Mouse (Mus musculus) left cerebral cortex, adult 18-20 months (tissue): Measurements from ENCODE around the gene Slc47a1. TPM values are rescaled to one million over a fixed set of nuclear protein-coding genes. Genes with fewer than 3 reads are reported as not detected.
"Not testable (repeated sequence)": the region's sequence is repeated elsewhere in the genome, so short reads cannot be mapped to it uniquely, and the experiment has no call there.

Experiments used
- DNase-seq, 2 experiments: peaks; one replicate each; pipeline ENCODE4 v3.0.0; 2021 to 2022; ENCODE audit warnings: low spot score in 2 of 2, mixed read lengths in 1 of 2
- total RNA-seq, 2 experiments: library from RNA; stranded (reverse); gene quantifications; 2 replicates each; pipeline ENCODE4 v1.2.3; 2021

Gene Slc47a1
- total RNA-seq, 2 experiments from 2014 or later, result 1.1 to 3.1 TPM

GRCm38 (mm10) chr11:61320904-61321687 lies 57.0 kb downstream of the Slc47a1 start:
- no peak for DNase-seq

- no peak for DNase-seq
These were observed 58.1 kb downstream of the Slc47a1 start for GRCm38 (mm10) chr11:61319923-61320567.

DNA sequence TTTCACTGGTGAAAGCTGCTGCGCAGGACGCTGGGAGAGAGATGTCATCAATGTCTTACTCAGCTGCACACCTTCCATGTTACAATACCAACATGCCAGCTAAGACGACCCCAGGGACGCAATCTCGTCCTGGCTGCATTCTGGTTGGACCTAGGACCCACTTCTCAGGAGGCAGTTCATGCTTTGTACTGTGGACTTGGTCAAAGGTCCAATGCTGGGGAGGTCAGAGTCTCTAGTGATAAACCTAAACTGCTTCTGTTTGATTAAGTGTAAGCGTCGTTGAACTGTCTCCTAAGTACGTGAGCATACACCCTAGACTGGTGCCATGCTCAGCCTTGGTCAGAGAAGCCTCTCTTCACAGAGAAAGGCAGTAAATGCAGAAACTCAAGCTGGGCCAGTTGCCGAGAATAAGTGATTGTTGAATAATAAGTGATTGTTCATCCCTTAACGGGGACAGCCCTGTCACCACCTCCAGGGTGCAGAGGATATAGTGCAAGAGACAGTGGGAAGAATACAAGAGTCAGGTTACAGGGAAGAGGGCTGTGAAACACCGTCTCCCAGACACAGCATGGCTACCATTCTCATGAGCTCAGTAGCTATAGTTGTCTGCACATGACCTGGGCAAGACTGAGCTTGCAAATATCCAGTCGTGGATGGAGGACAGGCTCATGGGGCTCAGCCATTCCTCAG lies 58.8 kb downstream of the Slc47a1 start:
- no peak for DNase-seq

DNA sequence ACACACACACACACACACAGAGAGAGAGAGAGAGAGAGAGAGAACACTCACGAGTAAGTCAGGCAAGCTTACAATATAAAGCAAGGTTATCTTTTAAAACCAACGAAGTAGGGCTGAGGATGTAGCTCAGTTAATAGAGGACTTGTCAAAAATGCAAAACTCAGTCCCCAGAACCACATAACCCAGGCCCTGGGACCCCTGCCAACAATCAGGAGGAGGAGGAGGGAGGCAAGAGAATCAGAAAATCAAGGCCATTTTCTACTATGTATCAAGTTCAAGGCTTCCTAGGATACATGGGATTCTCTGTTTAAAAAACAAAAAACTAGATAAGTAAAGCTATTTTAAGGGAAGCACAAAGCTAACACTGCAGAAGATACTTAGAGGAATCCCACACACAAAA lies 61.3 kb downstream of the Slc47a1 start:
- no peak for DNase-seq

DNA sequence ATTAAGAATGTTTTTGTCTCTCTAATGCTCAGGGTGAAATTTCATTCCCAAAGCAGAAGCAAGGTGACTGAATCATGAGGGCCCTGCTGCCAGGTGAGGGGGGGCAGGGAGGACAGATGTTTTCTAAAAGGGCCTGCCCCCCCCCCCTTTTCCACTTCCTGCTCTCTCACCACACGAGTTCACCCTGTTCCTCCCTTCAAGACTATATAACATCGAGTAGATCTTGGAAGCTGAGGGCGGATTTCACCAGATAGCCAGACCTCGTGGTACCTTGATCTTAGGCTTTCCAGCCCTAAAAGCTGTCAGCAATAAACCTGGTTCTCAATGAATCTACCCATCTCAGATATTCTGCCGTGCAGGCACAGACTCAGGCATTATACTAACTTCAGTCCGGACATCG lies 67.8 kb downstream of the Slc47a1 start:
- no peak for DNase-seq

GRCm38 (mm10) chr11:61309831-61310230 lies 68.3 kb downstream of the Slc47a1 start:
- DNase-seq, result no peak

DNA sequence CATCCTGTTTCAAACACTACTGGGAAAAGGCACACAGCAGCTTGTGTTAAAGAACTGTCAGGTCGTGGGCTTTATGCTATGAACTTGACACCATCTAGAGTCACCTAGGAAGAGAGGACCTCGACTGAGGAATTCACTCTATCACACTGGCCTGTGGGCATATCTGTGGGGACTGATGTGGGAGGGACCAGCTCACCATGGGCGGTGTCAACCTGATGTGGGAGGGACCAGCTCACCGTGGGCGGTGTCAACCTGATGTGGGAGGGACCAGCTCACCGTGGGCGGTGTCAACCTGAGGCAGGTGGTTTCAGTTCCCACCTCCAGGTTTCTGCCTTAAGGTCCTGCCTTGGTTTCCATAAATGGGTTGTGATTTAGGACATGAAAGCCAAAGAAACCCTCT lies 70.3 kb downstream of the Slc47a1 start:
- no peak for DNase-seq

GRCm38 (mm10) chr11:61305377-61305776 lies 72.8 kb downstream of the Slc47a1 start:
- DNase-seq, result peak; percentile 15 to 52

- not testable (repeated sequence) for DNase-seq
These were observed 73.6 kb downstream of the Slc47a1 start for GRCm38 (mm10) chr11:61304535-61304934.

DNA sequence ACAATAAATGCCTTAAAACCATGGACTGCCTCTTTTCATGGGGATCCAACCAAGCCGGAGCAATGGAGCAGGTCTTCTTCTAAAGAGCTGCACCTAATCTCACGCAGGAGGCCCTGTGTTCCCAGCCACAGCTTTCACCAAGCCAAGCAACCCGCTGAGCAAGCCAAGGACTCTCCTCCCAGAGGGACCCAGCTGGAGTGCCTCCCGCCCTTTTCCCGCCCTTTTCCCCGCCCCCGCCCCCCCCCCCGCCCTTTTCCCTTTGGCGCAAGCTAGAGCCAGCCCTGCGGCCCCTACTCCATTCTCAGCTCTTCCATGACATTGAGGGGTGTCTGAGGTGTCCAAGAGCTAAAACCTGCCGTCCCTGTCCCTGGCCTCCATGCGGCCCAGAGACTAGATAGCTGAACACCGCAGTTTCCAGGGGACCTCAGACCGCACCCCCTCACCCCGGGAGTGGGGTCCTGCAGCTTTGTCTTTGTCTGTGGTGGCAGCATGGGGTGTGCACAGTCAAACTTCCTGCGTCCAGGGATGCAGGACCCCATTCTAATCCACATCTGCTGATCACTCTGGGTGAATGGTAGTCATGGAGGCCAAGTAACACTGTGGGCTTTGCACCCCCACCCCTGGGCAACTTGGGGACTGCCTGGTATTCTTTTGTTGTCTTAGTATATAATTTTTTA lies 77.3 kb downstream of the Slc47a1 start:
- DNase-seq, result no peak

DNA sequence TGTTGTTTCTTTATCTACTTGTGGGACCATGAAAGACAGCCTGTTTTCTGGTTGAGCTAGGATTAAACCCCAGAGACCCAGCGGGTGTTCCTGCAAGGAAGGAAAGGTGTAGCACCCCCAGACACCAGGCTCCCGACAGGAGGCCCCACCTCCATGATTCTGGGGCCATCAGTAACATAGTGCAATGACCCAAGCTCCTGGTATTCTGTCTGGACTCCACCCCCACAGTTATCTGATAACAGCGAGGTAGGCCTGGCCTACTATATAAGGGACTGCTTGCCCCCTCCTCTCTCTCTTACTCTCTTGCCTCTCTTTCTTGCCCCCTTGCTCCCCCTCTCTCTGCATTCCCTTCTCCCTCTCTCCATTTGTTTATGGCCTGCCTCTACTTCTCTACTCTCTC lies 77.9 kb downstream of the Slc47a1 start:
- DNase-seq, result no peak

- no peak for DNase-seq
These were observed 80.2 kb downstream of the Slc47a1 start for GRCm38 (mm10) chr11:61297901-61298300.

GRCm38 (mm10) chr11:61297326-61297725 lies 80.8 kb downstream of the Slc47a1 start:
- no peak for DNase-seq

GRCm38 (mm10) chr11:61296556-61296955 lies 81.6 kb downstream of the Slc47a1 start:
- no peak for DNase-seq

- DNase-seq, result no peak
These were observed 82.6 kb downstream of the Slc47a1 start for GRCm38 (mm10) chr11:61295556-61295955.

DNA sequence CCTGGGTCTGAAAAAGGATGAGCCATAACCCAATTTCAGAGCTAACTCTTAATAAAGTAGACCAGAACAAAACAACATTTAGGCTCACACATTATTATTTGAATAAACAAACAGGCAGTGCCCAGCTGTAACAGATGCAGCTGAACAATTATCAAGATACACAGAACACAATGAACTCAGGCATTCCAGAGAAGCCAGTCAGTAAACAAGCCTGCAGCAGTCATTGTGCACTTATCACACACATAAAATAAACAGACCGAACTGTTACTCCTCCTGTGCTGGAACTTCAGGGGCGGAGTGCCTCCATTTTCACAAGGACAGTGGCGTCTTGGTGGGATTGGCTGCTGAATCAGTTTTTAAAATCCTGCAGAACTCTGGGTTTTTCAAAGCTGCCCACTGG lies 83.7 kb downstream of the Slc47a1 start:
- DNase-seq, result no peak

Other genes starting within 250 kb of the Slc47a1 start
- gene Usp22, start 203.3 kb downstream of the Slc47a1 start, total RNA-seq, result 100 to 1,000 TPM; 195 to 215 TPM
- gene Aldh3a1, start 170.8 kb downstream of the Slc47a1 start, total RNA-seq, result 1 to 10 TPM; 2.9 to 3.2 TPM
- gene Aldh3a2, start 110.9 kb downstream of the Slc47a1 start, total RNA-seq, result 10 to 100 TPM; 50.8 to 54.9 TPM
- under 1 TPM; 0.14 to 0.59 TPM for gene Slc47a2, start 35.5 kb downstream of the Slc47a1 start, total RNA-seq
- 100 to 1,000 TPM; 257 to 300 TPM for gene Rnf112, start 75.8 kb upstream of the Slc47a1 start, total RNA-seq
- 1 to 10 TPM; 2.6 to 3.3 TPM for gene Mfap4, start 107.1 kb upstream of the Slc47a1 start, total RNA-seq
- gene Mapk7, start 116.1 kb upstream of the Slc47a1 start, total RNA-seq, result 10 to 100 TPM; 22.9 to 23.9 TPM
- 10 to 100 TPM; 43.4 to 43.8 TPM for gene B9d1, start 126.8 kb upstream of the Slc47a1 start, total RNA-seq
- 100 to 1,000 TPM; 116 to 128 TPM for gene Epn2, start 201.3 kb upstream of the Slc47a1 start, total RNA-seq